Mouse (Mus musculus) erythroblast, embryonic 14.5 days (primary cell): ENCODE results near the gene Trex1. TPM values are rescaled to one million over a fixed set of nuclear protein-coding genes. Genes with fewer than 3 reads are reported as not detected.

ENCODE experiments used
- H3K27me3 ChIP-seq: 2 replicates; pipeline ENCODE4 v1.6.1; 2012; ENCODE audit warnings: inconsistent platforms; ENCODE audit not compliant: control insufficient read depth
- H3K36me3 ChIP-seq: 2 replicates; pipeline ENCODE4 v1.6.1; 2012; ENCODE audit warnings: mild to moderate bottlenecking, inconsistent platforms; ENCODE audit not compliant: control insufficient read depth
- H3K4me1 ChIP-seq: 2 replicates; pipeline ENCODE4 v1.6.1; 2012; ENCODE audit warnings: inconsistent platforms; ENCODE audit not compliant: control insufficient read depth
- H3K4me3 ChIP-seq: replicated peaks from 2 replicates; pipeline ENCODE3; 2012; ENCODE audit warnings: moderate library complexity, mild to moderate bottlenecking, inconsistent platforms
- H3K9me3 ChIP-seq: 2 replicates; pipeline ENCODE4 v1.6.1; 2012; ENCODE audit warnings: low read length, inconsistent platforms, mixed read lengths; ENCODE audit not compliant: control insufficient read depth
- GATA1 ChIP-seq: IDR thresholded peaks from 2 replicates; pipeline ENCODE4 v1.6.1; 2012; ENCODE audit warnings: low read length, inconsistent platforms, mixed read lengths
- TAL1 ChIP-seq: IDR thresholded peaks from 3 replicates; pipeline ENCODE4 v1.6.1; 2012; ENCODE audit warnings: low read length, inconsistent platforms, mixed read lengths
- polyA plus RNA-seq: library from polyadenylated mRNA; stranded (reverse); fragments of >175 nt; gene quantifications from 2 replicates; pipeline ENCODE4 v1.2.3, GENCODE M21; 2012

Gene Trex1
- polyA plus RNA-seq, 1 experiment: 0.74 TPM

DNA sequence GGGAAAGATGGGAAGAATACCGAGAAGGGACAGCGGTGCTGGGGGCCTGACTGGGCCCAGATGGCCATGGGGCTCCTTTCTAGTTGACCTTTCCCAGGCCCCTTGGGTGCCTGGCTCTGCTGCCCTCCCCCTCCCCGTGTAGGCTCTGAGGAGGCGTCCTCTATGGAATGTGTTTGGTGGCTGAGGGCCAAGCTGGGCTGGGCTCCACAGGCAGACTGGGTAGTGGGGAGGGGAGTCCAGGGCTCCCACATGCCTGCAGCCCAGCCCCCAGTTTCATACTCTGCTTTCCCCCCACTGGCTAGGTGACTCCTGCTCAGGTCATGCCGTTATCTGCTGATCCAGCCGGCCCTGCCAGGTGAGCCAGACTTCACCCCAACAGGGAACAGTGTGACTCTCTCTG, 39.4 kb upstream of the Trex1 start:
- Histone ChIP-seq H3K4me1 (peaks cover 6% of the 10 kb centered on the region), H3K9me3 (no peaks in the 10 kb centered on the region; the same call in 1 of the 2 replicates), H3K36me3 (peaks cover 12% of the 10 kb centered on the region; the same call in 1 of the 2 replicates), H3K27me3 (peaks cover 47% of the 10 kb centered on the region), H3K4me3 (no peak overlapping the region)
- TF ChIP-seq GATA1 (no peak), TAL1 (no peak)

DNA sequence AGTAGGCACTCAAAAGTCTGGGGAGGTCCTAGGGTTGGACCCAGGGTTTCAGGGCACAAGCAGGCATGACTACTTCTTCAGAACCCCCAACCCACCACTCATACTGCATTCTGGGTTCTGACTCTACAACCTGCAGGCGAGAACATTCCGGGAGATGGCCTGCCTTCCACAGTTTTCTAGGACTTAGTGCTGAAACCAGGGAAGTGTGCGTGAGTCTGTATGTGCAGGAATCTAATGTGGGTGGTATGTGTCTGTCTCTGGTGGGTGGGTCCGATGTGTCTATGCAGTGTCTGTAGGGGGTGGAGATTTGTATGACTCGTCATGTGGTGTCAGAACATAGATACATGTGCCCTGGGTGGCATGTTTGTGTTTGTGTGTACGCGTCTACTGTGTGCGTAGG, 38.8 kb upstream of the Trex1 start:
- Histone ChIP-seq H3K4me3 (no peak overlapping the region), H3K36me3 (peaks cover 10% of the 10 kb centered on the region; the same call in 1 of the 2 replicates), H3K4me1 (peaks cover 6% of the 10 kb centered on the region), H3K9me3 (no peaks in the 10 kb centered on the region; the same call in 1 of the 2 replicates), H3K27me3 (peaks cover 53% of the 10 kb centered on the region)
- TF ChIP-seq GATA1: no peak
- no peak for TF ChIP-seq TAL1

DNA sequence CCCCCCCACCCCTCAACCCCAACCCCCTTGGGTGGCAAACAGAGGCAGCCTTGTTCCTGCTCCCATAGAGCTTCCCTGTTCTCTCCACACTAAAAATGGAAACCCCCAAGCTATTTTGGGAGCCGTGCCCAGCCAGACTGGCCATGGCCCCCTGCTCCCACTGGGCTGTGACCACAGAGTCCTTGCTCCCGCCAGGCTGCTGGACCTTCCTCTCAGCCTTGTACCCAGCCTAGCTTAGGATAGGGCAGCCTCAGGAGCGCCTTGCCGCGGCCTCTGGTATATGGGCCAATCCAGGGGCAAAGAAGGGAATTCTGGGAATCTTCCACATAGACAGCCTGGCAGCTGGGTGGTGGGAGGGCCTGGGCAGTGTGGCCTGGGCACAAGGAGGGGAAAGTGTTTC, 38.3 kb upstream of the Trex1 start:
- Histone ChIP-seq H3K27me3 (peaks cover 57% of the 10 kb centered on the region), H3K4me1 (peaks cover 6% of the 10 kb centered on the region), H3K9me3 (no peaks in the 10 kb centered on the region; the same call in 1 of the 2 replicates), H3K4me3 (no peak overlapping the region), H3K36me3 (peaks cover 11% of the 10 kb centered on the region)
- TF ChIP-seq GATA1 (no peak), TAL1 (no peak)

DNA sequence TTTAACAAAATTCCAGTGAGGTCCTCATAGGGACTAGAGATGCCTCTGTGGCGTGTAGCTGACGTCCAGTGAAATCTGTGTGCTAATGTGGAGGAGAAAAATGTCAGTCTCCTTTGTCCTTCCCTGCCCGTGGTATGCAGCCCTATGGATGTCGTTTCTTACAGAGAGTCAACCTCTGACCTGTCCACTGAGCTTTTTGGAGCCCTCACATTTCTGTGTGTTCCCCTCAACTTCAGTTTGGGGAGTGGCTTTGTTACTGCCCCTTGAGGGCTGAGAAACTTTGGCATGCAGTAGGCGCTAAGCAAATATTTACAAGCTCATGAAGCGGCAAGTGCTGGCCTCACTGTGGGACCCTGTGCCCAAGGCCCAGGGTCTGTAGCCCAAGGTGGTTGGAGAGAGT, 37.8 kb upstream of the Trex1 start:
- Histone ChIP-seq H3K9me3 (no peaks in the 10 kb centered on the region; the same call in 1 of the 2 replicates), H3K4me3 (no peak overlapping the region), H3K36me3 (peaks cover 16% of the 10 kb centered on the region), H3K27me3 (peaks cover 57% of the 10 kb centered on the region), H3K4me1 (peaks cover 6% of the 10 kb centered on the region)
- TF ChIP-seq GATA1 (no peak), TAL1 (no peak)

DNA sequence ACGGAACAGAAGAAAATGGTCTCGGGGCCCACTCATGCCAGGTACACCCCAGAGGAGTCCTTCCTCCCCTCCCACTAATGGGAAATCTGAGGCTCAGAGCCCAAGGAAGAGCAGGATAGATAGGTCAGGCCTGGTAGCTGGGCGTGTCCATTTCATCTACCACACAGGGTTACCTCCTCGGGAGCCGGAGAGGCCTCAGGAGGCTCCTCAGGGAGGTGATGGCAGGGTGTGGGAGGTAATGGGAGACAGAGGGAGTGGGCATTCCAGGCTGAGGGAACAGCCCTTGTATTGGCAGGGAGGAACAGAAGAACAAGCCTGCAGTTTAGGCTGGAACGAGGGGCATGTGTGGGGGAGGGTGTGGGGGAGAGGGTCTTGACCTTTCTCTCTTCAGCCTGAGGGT, 37.3 kb upstream of the Trex1 start:
- no peak overlapping the region for H3K4me3 ChIP-seq
- H3K36me3 ChIP-seq: peaks cover 19% of the 10 kb centered on the region
- no peaks in the 10 kb centered on the region; the same call in 1 of the 2 replicates for H3K9me3 ChIP-seq
- peaks cover 57% of the 10 kb centered on the region for H3K27me3 ChIP-seq
- TF ChIP-seq TAL1 (no peak), GATA1 (no peak)
- H3K4me1 ChIP-seq: peaks cover 6% of the 10 kb centered on the region

DNA sequence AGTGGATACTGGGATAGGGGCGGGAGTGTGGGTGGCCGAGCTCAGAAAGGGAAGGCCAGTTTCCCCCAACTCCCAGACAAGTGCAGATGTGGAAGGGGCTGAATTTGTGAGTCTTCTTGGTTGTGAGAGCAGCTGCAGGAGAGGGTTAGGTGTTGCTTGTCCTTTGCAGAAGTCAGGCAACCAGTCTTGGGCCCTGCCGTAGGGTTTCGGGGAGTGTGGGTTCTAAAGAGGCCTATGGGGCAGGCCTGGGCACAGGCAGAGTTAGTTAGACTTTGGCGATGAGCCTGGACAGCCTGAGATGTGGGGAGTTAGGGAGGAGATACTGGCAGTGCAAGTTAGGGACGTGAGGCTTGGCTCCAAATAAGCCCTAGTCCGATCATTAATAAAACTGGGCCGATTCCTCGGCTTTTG, 36.7 kb upstream of the Trex1 start:
- Histone ChIP-seq H3K9me3 (no peaks in the 10 kb centered on the region; the same call in 1 of the 2 replicates), H3K4me1 (peaks cover 6% of the 10 kb centered on the region), H3K36me3 (peaks cover 25% of the 10 kb centered on the region), H3K4me3 (peak overlapping the region; percentile 58), H3K27me3 (peaks cover 57% of the 10 kb centered on the region)
- no peak for TF ChIP-seq GATA1
- no peak for TF ChIP-seq TAL1

DNA sequence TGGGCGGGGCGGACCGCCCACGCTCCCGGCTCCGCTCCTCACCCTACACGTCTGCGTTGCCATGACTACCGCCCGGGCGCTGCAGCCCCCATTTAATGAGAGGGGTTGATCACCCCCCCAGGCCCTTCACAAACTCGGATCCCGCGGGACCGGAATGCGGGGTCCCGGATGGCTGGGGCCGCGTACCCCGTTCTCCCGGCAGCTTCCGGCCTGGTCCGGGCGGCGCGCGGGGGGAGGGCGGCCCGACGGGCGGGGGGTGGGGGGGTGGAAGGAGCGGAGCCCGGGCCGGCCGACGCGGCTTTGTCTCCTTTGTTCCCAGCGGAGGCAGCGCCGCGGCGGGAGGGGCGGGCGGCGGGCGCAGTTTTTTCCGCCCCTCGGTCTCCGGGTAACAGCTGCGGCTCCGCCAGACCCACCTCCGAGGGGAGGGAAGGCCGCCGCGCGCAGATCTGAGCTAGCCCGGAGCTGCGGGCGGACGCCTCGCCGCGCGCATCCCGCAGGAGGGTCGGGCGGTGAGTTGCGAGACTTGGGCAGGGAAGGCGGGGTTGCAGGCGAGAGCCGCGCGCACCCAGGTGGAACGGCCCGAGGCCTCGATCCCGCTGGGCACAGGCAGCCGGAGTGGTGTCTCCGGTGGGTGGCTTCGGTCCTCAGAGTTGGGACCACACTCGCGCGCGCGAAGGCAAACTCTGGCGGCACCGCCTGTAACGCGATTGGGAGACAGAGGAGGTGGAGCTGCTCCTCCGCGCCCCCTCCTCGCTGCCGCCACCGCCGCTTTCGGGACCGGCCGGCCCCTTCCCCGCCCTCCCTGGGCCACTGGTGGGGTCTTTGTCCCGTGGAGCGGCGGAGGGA, 35.8 kb upstream of the Trex1 start, which contains the start of gene Plxnb1:
Gene Plxnb1 (plus strand): TSS at position 253 of the 846 bp plus-strand sequence.
- Histone ChIP-seq H3K36me3 (peaks cover 29% of the 10 kb centered on the region), H3K4me1 (peaks cover 6% of the 10 kb centered on the region), H3K4me3 (peak within 1 kb of the TSS; percentile 58), H3K9me3 (no peaks in the 10 kb centered on the region; the same call in 1 of the 2 replicates), H3K27me3 (peaks cover 57% of the 10 kb centered on the region)
- no peak for TF ChIP-seq GATA1
- TF ChIP-seq TAL1: no peak

DNA sequence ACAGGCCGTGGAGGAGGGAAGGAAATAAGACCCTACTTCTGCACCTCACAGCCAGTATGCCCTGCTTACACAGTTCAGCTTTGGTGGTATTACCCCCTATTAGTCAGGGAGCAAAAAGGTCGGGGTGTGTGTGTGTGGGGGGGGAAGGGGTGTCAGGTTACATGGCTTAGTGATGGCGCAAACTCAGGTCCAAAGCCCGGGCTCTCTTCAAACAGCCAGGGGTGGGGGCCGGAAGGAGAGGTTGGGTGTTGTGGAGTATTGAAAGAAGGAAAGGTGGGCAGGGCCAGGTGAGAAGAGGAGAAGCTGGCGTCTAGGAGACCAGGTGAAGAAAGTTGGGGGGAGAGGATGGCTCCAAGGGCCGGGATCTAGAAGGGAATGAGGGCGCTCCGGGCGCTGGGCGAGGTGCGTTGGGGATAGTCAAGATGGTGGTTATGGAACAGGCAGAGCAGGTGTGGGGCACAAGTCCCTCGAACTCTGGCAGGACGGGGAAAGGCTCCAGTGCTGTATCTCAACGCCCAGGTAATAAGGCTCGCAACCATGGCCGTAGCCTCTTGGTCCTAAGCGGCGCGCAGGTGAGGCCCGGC, 35.1 kb upstream of the Trex1 start:
- Histone ChIP-seq H3K9me3 (no peaks in the 10 kb centered on the region; the same call in 1 of the 2 replicates), H3K4me3 (peak overlapping the region; percentile 56), H3K36me3 (peaks cover 32% of the 10 kb centered on the region), H3K4me1 (peaks cover 6% of the 10 kb centered on the region), H3K27me3 (peaks cover 57% of the 10 kb centered on the region)
- TF ChIP-seq TAL1 (no peak), GATA1 (no peak)

DNA sequence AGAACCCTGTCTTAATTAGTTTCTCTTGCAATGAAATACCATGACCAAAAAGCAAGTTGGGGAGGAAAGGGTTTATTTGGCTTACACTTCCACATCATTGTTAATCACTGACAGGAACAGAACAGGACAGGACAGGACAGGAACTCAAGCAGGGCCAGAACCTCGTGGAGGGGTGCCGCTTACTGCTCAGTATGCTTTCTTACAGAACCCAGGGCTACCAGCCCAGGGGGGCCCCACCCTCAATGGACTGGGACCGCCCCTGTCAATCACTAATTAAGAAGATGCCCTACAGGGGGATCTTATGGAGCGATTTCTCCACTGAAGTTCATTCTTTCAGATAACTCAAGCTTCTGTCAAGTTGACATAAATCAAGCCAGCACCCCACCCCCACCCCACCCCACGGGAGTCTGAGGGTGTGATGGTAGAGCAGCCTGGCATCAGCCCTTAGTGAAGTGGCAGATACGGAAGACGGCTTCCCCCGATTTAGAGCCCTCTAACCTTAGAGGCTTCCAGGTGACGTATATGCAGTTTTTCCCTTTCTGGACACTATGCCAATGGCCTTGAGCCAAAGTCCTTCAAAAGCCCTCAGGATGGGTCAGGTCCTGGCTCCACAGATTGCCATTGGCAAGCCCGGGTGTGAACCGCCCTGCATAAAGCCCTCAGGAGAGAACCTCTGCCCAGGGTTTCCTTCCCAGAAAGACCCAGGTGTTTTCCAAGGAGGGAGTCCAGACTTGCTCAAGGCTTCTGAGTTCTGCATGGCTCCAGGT, 34.4 kb upstream of the Trex1 start:
- TF ChIP-seq GATA1: no peak
- TF ChIP-seq TAL1: no peak
- no peak overlapping the region for H3K4me3 ChIP-seq
- H3K9me3 ChIP-seq: no peaks in the 10 kb centered on the region; the same call in 1 of the 2 replicates
- H3K4me1 ChIP-seq: peaks cover 6% of the 10 kb centered on the region
- H3K27me3 ChIP-seq: peaks cover 57% of the 10 kb centered on the region
- peaks cover 39% of the 10 kb centered on the region for H3K36me3 ChIP-seq
